Mouse (Mus musculus): ENCODE measurements around the gene Kank1.

GRCm38 (mm10) chr19:25285756-25286538 lies 49.2 kb downstream of the Kank1 start:
- TF ChIP-seq POLR2A (IDR thresholded peaks at IDR 0.05; ENCODE audit: insufficient read depth, low read depth, low read length): no peak
- no peak for TF ChIP-seq CTCF (IDR thresholded peaks at IDR 0.05; ENCODE audit: insufficient read depth, low read depth, low read length)

All from olfactory bulb, adult 2 months (tissue).